Mouse (Mus musculus) forebrain, postnatal 0 days (tissue): Measurements from ENCODE around the gene Taf1a. TPM values are rescaled to one million over a fixed set of nuclear protein-coding genes. Genes with fewer than 3 reads are reported as not detected.
A peak's percentile ranks its signal among the peaks of the same experiment; 100 is the strongest.

Source experiments
- ATAC-seq: fragments of 200-750 bp; cut with Nextera tagmentation; 2 replicates; pipeline ENCODE4 v1.8.0; 2017; ENCODE audit warnings: mild to moderate bottlenecking, moderate library complexity
- DNase-seq: peaks from one replicate; pipeline ENCODE4 v3.0.0-alpha.2; 2015
- H3K27ac ChIP-seq: fragments of 300-500 bp; sonication (generic); 2 replicates; pipeline ENCODE4 v1.5.1; 2014; ENCODE audit warnings: low read depth, mild to moderate bottlenecking, antibody characterized with exemption, low read length, moderate library complexity, mixed read lengths
- H3K27me3 ChIP-seq: fragments of 300-500 bp; sonication (generic); 2 replicates; pipeline ENCODE4 v1.6.1; 2014; ENCODE audit warnings: mild to moderate bottlenecking, low read length, mixed read lengths; ENCODE audit not compliant: insufficient read depth
- H3K36me3 ChIP-seq: fragments of 300-500 bp; sonication (generic); 2 replicates; pipeline ENCODE4 v1.6.1; 2014; ENCODE audit warnings: mild to moderate bottlenecking, moderate library complexity; ENCODE audit not compliant: insufficient read depth
- H3K4me1 ChIP-seq: fragments of 300-500 bp; sonication (generic); 2 replicates; pipeline ENCODE4 v1.6.1; 2014; ENCODE audit warnings: antibody characterized with exemption; ENCODE audit not compliant: insufficient read depth
- H3K4me2 ChIP-seq: fragments of 300-500 bp; sonication (generic); 2 replicates; pipeline ENCODE4 v1.6.1; 2014; ENCODE audit warnings: low read depth, mild to moderate bottlenecking, moderate library complexity
- H3K4me3 ChIP-seq: fragments of 300-500 bp; sonication (generic); 2 replicates; pipeline ENCODE4 v1.5.1; 2014; ENCODE audit warnings: low read depth, low read length, mixed read lengths
- H3K9ac ChIP-seq: fragments of 300-500 bp; sonication (generic); 2 replicates; pipeline ENCODE4 v1.6.1; 2014; ENCODE audit warnings: mild to moderate bottlenecking
- H3K9me3 ChIP-seq: fragments of 300-500 bp; sonication (generic); 2 replicates; pipeline ENCODE4 v1.6.1; 2016; ENCODE audit warnings: low read length
- CTCF ChIP-seq: sonication (generic); IDR thresholded peaks from 2 replicates; pipeline ENCODE4 v1.5.1; 2016; ENCODE audit warnings: antibody characterized with exemption, control low read depth, low read depth
- WGBS: fragments of 180-500 bp; shearing (Covaris S2); extraction: QIAGEN DNeasy Blood & Tissue Kit; methylation state at CpG from one replicate; pipeline ENCODE4 v1.1.7; 2014; 5-methylcytosine and 5-hydroxymethylcytosine counted together
- polyA plus RNA-seq: library from polyadenylated mRNA; unstranded; fragments of >200 nt; fragmentation: Nextera tagmentation; extraction: Ambion mirVana; gene quantifications from 2 replicates; pipeline ENCODE4 v1.2.1, GENCODE M21; 2015
- total RNA-seq: library from RNA; depleted of rRNA; stranded (reverse); fragments of >200 nt; gene quantifications from 2 replicates; pipeline ENCODE4 v1.2.3, GENCODE M21; 2014; rRNA removed

Gene Taf1a
- total and polyA plus RNA-seq, 2 experiments from 2014 or later, result 11.7 to 17.8 TPM

DNA sequence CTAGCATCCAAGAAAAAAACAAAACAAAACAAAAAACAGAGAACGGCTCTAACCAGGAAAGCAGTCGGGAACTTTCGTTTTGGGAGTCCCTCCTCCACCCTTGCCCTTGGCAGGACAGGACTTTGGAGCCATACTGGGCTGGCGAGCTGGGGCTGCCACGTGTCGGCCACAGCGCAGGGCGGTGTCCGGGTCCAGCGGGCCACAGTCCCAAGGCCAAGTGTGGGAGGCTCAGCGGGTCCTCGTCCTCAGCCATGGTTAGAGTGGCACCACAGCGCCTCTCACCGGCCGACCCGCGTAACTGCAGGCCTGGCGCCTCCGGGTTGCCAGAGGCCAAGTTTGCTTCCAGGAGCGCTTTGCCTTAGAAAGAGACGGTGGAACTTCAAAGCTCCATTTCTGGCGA, 50.3 kb downstream of the Taf1a start:
- ATAC-seq (0 out of 2 replicates have a peak, but pooled peaks have one; percentile 49), DNase-seq (peak; percentile 32)
- Histone ChIP-seq H3K4me1 (no peaks in the 10 kb centered on the region), H3K4me3 (no peak overlapping the region), H3K9me3 (no peaks in the 10 kb centered on the region), H3K36me3 (no peaks in the 10 kb centered on the region), H3K4me2 (no peak overlapping the region), H3K27ac (no peak overlapping the region), H3K27me3 (no peaks in the 10 kb centered on the region), H3K9ac (no peak overlapping the region)
- WGBS, result 23% methylated on average over 22 of the region's 22 CpGs
- peak; percentile 70 for TF ChIP-seq CTCF

DNA sequence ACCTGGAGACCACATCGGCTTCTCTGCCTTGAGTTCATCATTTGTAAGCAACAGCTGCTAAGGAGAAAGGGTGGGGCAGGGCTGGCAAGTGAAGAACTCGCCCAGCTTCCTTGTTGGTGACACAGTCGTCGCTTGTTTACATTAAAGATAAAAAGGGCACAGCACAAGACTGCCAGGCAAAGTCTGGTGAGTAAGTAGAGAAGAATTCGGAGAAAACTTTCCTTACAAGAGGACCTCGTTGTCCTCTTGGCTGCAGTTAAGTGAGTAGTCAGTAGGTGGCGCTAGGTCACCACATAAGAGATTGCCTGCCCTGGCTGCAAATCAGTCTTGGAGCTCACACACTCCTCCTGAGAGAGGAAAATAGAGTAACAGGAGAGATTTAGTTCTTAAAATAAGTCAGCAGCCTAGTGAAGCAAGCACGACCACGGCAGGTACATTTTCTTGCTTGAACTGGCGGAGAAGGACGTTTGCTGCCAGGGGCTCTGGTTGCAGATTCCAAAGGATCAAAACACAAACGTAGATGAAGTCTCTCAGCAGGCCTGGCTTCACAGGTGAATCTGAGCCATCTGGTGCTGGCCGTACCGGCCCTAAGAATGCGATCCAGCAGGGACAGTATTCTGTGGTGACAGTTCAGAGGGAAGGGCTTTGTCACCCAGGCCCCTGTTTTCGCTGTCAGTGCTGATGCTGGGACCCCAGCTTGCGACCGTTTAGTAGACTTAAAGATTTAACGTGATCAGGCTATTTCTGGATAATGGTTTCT, 53.4 kb downstream of the Taf1a start:
- Histone ChIP-seq H3K9ac (no peak overlapping the region), H3K4me1 (no peaks in the 10 kb centered on the region), H3K36me3 (no peaks in the 10 kb centered on the region), H3K9me3 (no peaks in the 10 kb centered on the region), H3K4me3 (no peak overlapping the region), H3K27me3 (no peaks in the 10 kb centered on the region), H3K27ac (no peak overlapping the region), H3K4me2 (peak overlapping the region; percentile 15; the same call in 1 of the 2 replicates)
- peak; percentile 98 for TF ChIP-seq CTCF
- ATAC-seq, result peak; percentile 84
- 23% methylated on average over 19 of the region's 19 CpGs for WGBS
- DNase-seq, result peak; percentile 96

DNA sequence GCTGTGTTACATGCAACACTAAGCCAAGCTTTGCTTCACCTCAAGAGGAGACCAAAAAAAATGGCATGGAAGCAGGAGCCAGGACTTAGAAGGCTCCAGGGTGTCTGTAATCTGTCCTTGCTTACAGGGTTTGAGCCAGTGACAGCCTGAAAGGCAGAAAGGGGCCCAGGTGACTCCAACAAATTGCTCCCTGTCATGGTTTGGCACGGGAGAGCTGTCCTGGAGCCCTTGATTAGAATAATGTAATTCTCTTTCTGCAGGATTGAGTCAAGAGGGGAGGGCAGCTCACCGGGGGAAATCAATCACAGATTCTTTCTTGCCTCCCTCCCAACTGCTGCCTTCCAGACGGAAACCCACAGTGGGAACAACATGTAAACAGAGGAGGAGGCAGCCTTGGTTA, 64.3 kb downstream of the Taf1a start:
- WGBS, result 21% methylated on average over 3 of the region's 3 CpGs
- H3K36me3 ChIP-seq, result no peaks in the 10 kb centered on the region
- no peaks in the 10 kb centered on the region for H3K4me1 ChIP-seq
- TF ChIP-seq CTCF, result no peak
- H3K27me3 ChIP-seq, result no peaks in the 10 kb centered on the region
- no peak overlapping the region for H3K4me3 ChIP-seq
- no peak overlapping the region for H3K4me2 ChIP-seq
- no peak overlapping the region for H3K9ac ChIP-seq
- H3K9me3 ChIP-seq, result no peaks in the 10 kb centered on the region
- ATAC-seq (no peak), DNase-seq (no peak)
- no peak overlapping the region for H3K27ac ChIP-seq

Other genes with a start within 250 kb of the Taf1a start
- 7.2 and 12.7 TPM in 2 replicates for gene Disp1, start 167.5 kb upstream of the Taf1a start, total RNA-seq
- gene Disp1, start 167.5 kb upstream of the Taf1a start, polyA plus RNA-seq, result 5.6 and 6.3 TPM in 2 replicates
- 54.7 and 69.1 TPM in 2 replicates for gene Aida, start 92.4 kb upstream of the Taf1a start, total RNA-seq
- 37.8 and 46.1 TPM in 2 replicates for gene Aida, start 92.4 kb upstream of the Taf1a start, polyA plus RNA-seq
- gene Brox, start 91.7 kb upstream of the Taf1a start, total RNA-seq, result 137 and 144 TPM in 2 replicates
- gene Brox, start 91.7 kb upstream of the Taf1a start, polyA plus RNA-seq, result 79.6 and 94.1 TPM in 2 replicates
- 124 and 131 TPM in 2 replicates for gene Mia3, start 19.4 kb upstream of the Taf1a start, total RNA-seq
- 62.8 and 87.3 TPM in 2 replicates for gene Mia3, start 19.4 kb upstream of the Taf1a start, polyA plus RNA-seq
- gene Hhipl2, start 29.2 kb downstream of the Taf1a start, total RNA-seq, result 0.33 and 0.46 TPM in 2 replicates
- 0.07 TPM in 1 of 2 replicates, not detected in the other for gene Hhipl2, start 29.2 kb downstream of the Taf1a start, polyA plus RNA-seq